Mouse (Mus musculus) heart, adult 2 months (tissue): ENCODE results near the gene Fastk. TPM values are rescaled to one million over a fixed set of nuclear protein-coding genes. Genes with fewer than 3 reads are reported as not detected.

Experiments
- DNase-seq, 2 experiments: peaks; one replicate each; pipeline ENCODE4 v3.0.0; 2021
- H3K27ac ChIP-seq: fragments of 200-600 bp; 2 replicates; pipeline ENCODE4 v1.8.1; 2022
- H3K27me3 ChIP-seq: fragments of 200-500 bp; 2 replicates; pipeline ENCODE4 v1.6.1; 2012; ENCODE audit warnings: mild to moderate bottlenecking, low read length, inconsistent platforms, mixed read lengths; ENCODE audit not compliant: control insufficient read depth, insufficient read depth
- H3K36me3 ChIP-seq: fragments of 200-500 bp; 2 replicates; pipeline ENCODE4 v1.6.1; 2012; ENCODE audit warnings: low read length, inconsistent platforms; ENCODE audit not compliant: control insufficient read depth, insufficient read depth
- H3K4me1 ChIP-seq: fragments of 200-500 bp; 2 replicates; pipeline ENCODE4 v1.6.1; 2011; ENCODE audit warnings: low read length; ENCODE audit not compliant: control insufficient read depth, insufficient read depth
- H3K4me3 ChIP-seq: fragments of 200-600 bp; 2 replicates; pipeline ENCODE4 v1.8.1; 2022
- H3K79me2 ChIP-seq: fragments of 200-500 bp; replicated peaks from 2 replicates; pipeline ENCODE4 v1.6.1; 2012; ENCODE audit warnings: mild to moderate bottlenecking, inconsistent platforms, low read length, moderate library complexity, mixed read lengths; ENCODE audit not compliant: control insufficient read depth, insufficient read depth
- H3K9ac ChIP-seq: fragments of 200-500 bp; 2 replicates; pipeline ENCODE4 v1.6.1; 2012; ENCODE audit warnings: low read depth, mild to moderate bottlenecking, control low read depth, inconsistent platforms, low read length, mixed read lengths
- CTCF ChIP-seq: fragments of 200-600 bp; IDR thresholded peaks from 2 replicates; pipeline ENCODE4 v1.8.1; 2022; ENCODE audit warnings: antibody characterized with exemption, mild to moderate bottlenecking, moderate library complexity
- EP300 ChIP-seq: fragments of 200-500 bp; IDR thresholded peaks from 2 replicates; pipeline ENCODE4 v1.6.1; 2011; ENCODE audit warnings: low read depth, low read length, control low read depth; ENCODE audit not compliant: insufficient read depth
- POLR2A ChIP-seq: fragments of 200-500 bp; IDR thresholded peaks from 2 replicates; pipeline ENCODE4 v1.6.1; 2011; ENCODE audit warnings: mild to moderate bottlenecking, low read depth, low read length, control low read depth; ENCODE audit not compliant: insufficient read depth
- WGBS: fragments of 180-500 bp; shearing (Covaris S2); methylation state at CpG from one replicate; pipeline ENCODE4 v1.1.7; 2018; 5-methylcytosine and 5-hydroxymethylcytosine counted together
- intact Hi-C: fragments of 180-260 bp; cut with DNase I; formaldehyde crosslinking; loops from one replicate; pipeline ENCODE4 v1.15.1; 2025
- polyA plus RNA-seq: library from polyadenylated mRNA; depleted of rRNA; stranded (reverse); fragments of >200 nt; gene quantifications from 2 replicates; pipeline ENCODE4 v1.2.3, GENCODE M21; 2012; rRNA removed
- total RNA-seq, 2 experiments: library from RNA; stranded (reverse); gene quantifications; 2 replicates each; pipeline ENCODE4 v1.2.3; 2021

Gene Fastk
- total and polyA plus RNA-seq, 3 experiments: 287 to 613 (median 328) TPM

DNA sequence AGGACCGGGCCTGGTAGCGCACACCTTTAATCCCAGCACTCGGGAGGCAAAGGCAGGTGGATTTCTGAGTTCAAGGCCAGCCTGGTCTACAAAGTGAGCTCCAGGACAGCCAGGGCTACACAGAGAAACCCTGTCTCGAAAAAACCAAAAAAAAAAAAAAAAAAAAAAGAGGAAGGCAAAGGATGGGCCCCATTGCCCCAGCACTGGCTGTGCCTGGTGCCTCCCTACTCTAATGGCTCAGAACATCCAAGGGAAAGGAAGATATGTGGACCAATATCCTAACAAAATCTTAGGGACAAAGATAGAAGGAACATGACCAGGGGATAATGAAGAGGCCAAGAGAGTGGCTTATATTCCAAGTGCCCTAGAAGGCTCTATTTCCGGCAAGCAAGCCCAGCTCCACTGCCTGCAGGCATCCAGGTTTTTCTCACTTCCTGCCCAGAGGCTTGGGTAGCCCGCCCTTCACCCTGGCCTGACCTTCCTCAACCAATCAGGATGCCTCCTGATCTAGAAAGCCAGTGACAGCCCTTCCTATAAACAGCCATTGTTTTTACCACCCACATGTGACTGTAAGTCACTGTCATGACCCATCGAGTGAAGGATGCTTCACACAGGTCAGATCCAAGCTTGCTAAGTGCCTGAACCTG is 56.0 kb downstream of the Fastk start:
- H3K79me2 ChIP-seq: no peaks in the 10 kb centered on the region
- H3K4me3 ChIP-seq: no peak overlapping the region
- DNase-seq: no peak
- peaks cover under 1% of the 10 kb centered on the region; the same call in 1 of the 2 replicates for H3K36me3 ChIP-seq
- no peak for TF ChIP-seq EP300
- 0 out of 2 replicates have a peak, but pooled peaks have one; percentile 13 for TF ChIP-seq POLR2A
- TF ChIP-seq CTCF: no peak
- H3K9ac ChIP-seq: no peak overlapping the region
- H3K27ac ChIP-seq: no peak overlapping the region; the same call in 1 of the 2 replicates
- peaks cover 8% of the 10 kb centered on the region for H3K4me1 ChIP-seq
- 58% methylated on average over 7 of the region's 7 CpGs for WGBS
- intact Hi-C loops: no loop called here
- no peaks in the 10 kb centered on the region for H3K27me3 ChIP-seq

Other genes starting within 250 kb of the Fastk start
- gene Kcnh2, start 93.7 kb downstream of the Fastk start, total RNA-seq: 10 to 100 TPM; 59.3 to 68.5 TPM
- gene Kcnh2, start 93.7 kb downstream of the Fastk start, polyA plus RNA-seq: 119 and 121 TPM in 2 replicates
- gene Nos3, start 80.5 kb downstream of the Fastk start, total RNA-seq: 10 to 100 TPM; 23.5 to 24.4 TPM
- gene Nos3, start 80.5 kb downstream of the Fastk start, polyA plus RNA-seq: 26.3 and 30.7 TPM in 2 replicates
- 1 to 10 TPM in 1 of 2 experiments, under 1 TPM in 1; 0.89 to 1.1 TPM for gene Atg9b, start 53.1 kb downstream of the Fastk start, total RNA-seq
- gene Atg9b, start 53.1 kb downstream of the Fastk start, polyA plus RNA-seq: 2.2 and 2.3 TPM in 2 replicates
- 10 to 100 TPM; 81.2 to 89.8 TPM for gene Abcb8, start 51.6 kb downstream of the Fastk start, total RNA-seq
- gene Abcb8, start 51.6 kb downstream of the Fastk start, polyA plus RNA-seq: 148 and 151 TPM in 2 replicates
- gene Asic3, start 31.9 kb downstream of the Fastk start, total RNA-seq: under 1 TPM in 1 of 2 experiments, not detected in 1; 0.14 TPM
- gene Asic3, start 31.9 kb downstream of the Fastk start, polyA plus RNA-seq: 0.32 and 0.59 TPM in 2 replicates
- gene Cdk5, start 21.8 kb downstream of the Fastk start, total RNA-seq: 10 to 100 TPM; 19.9 to 21.7 TPM
- gene Cdk5, start 21.8 kb downstream of the Fastk start, polyA plus RNA-seq: 42.7 and 51.8 TPM in 2 replicates
- 10 to 100 TPM; 22.4 to 25.9 TPM for gene Slc4a2, start 21.4 kb downstream of the Fastk start, total RNA-seq
- 37.9 and 41.2 TPM in 2 replicates for gene Slc4a2, start 21.4 kb downstream of the Fastk start, polyA plus RNA-seq
- 10 to 100 TPM; 10.4 to 13.9 TPM for gene Tmub1, start 2.6 kb upstream of the Fastk start, total RNA-seq
- gene Tmub1, start 2.6 kb upstream of the Fastk start, polyA plus RNA-seq: 28.5 and 34.0 TPM in 2 replicates
- 100 to 1,000 TPM in 1 of 2 experiments, 10 to 100 TPM in 1; 88.4 to 103 TPM for gene Agap3, start 6.9 kb upstream of the Fastk start, total RNA-seq
- 78.1 and 102 TPM in 2 replicates for gene Agap3, start 6.9 kb upstream of the Fastk start, polyA plus RNA-seq
- not detected for gene Gbx1, start 81.9 kb upstream of the Fastk start, total RNA-seq
- 0.06 TPM in 1 of 2 replicates, not detected in the other for gene Gbx1, start 81.9 kb upstream of the Fastk start, polyA plus RNA-seq
- 10 to 100 TPM; 80.8 to 93.5 TPM for gene Asb10, start 95.7 kb upstream of the Fastk start, total RNA-seq
- gene Asb10, start 95.7 kb upstream of the Fastk start, polyA plus RNA-seq: 138 and 163 TPM in 2 replicates
- gene 4931409K22Rik, start 111.5 kb upstream of the Fastk start, total RNA-seq: not detected
- gene 4931409K22Rik, start 111.5 kb upstream of the Fastk start, polyA plus RNA-seq: 0.06 TPM in 1 of 2 replicates, not detected in the other
- 10 to 100 TPM; 52.5 to 55.8 TPM for gene Abcf2, start 132.2 kb upstream of the Fastk start, total RNA-seq
- gene Abcf2, start 132.2 kb upstream of the Fastk start, polyA plus RNA-seq: 43.3 and 57.2 TPM in 2 replicates
- 1 to 10 TPM; 7.5 to 9.0 TPM for gene Chpf2, start 141.5 kb upstream of the Fastk start, total RNA-seq
- gene Chpf2, start 141.5 kb upstream of the Fastk start, polyA plus RNA-seq: 9.9 and 12.3 TPM in 2 replicates
- 10 to 100 TPM; 58.7 to 61.8 TPM for gene Smarcd3, start 179.1 kb upstream of the Fastk start, total RNA-seq
- 60.2 and 61.0 TPM in 2 replicates for gene Smarcd3, start 179.1 kb upstream of the Fastk start, polyA plus RNA-seq
- gene Nub1, start 240.2 kb upstream of the Fastk start, total RNA-seq: 10 to 100 TPM; 32.2 to 39.9 TPM
- gene Nub1, start 240.2 kb upstream of the Fastk start, polyA plus RNA-seq: 26.3 and 32.8 TPM in 2 replicates